Mouse (Mus musculus): ENCODE measurements at regions not wholly inside any gene's neighbourhood (a gene's known extent, or its start where the extent isn't known, plus 50 kb on each side); places are given as distances from the start of the nearest gene placed in this dataset.

GRCm38 (mm10) chr12:9091951-9092350 is 62.2 kb downstream of the Ttc32 start:
- no peak for DNase-seq (ENCODE audit: low read depth)

DNA sequence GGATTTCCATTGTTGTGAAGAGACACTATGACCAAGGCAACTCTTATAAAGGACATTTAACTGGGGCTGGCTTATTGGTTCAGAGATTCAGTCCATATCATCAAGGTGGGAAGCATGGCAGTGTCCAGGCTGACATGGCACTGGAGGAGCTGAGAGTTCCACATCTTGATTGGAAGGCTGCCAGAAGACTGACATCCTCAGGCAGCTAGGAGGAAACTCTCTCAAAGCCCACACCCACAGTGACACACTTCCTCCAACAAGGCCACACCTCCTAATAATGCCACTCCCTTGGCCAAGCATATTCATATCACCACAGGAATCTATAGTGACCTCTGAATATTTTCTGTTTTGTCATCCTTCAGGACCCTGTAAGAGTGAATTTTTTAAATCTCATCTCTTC is 65.3 kb downstream of the Ttc32 start:
- DNase-seq (ENCODE audit: low read depth): no peak

- no peak for DNase-seq (ENCODE audit: low read depth)
Measured at GRCm38 (mm10) chr12:9106416-9106815, 76.6 kb downstream of the Ttc32 start.

GRCm38 (mm10) chr12:9109806-9110205 is 80.0 kb downstream of the Ttc32 start:
- no peak for DNase-seq (ENCODE audit: low read depth)

DNA sequence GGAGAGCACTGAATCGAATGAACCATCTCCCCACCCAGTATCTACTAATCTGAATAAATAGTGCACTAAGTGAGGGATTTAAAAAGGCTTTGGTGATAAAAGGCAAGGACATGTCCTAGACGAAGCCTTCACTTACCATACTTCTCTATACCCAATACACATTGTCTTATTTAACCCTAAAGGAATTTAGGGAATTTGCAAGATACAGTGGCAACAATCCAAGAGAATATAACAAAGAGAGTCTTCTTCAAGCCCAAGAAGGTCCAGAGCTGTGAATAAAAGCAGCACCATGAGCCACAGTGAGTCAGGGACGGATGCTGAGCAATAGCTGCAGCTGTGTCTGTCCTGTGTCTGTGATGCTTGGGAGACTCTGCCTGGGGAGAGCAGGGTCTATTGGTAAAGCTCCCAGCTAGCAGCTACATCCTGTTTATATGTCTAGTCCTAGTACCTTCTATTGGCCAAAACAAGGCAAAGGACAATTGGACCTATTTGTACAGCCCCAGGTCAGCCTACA is 82.4 kb downstream of the Ttc32 start:
- no peak for DNase-seq (ENCODE audit: low read depth)

DNA sequence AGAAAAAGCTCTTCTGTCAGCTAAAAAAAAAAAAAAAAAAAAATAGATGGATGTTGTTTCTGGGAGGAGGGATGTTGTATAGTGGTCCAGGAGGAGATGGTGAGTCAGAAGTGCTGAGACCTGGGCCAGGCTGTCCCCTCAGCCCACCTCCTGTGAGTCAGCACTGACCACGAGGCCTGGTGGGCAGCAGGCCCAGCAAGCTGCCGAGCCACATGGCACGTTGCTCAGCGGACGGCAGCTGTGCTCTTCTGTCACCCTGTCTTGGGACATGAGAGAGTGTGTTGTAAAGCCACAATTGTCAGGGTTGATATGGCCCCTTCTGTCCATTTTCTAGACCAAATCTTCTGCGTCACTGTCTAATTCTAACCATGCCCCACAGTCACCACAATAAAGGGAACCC is 83.9 kb downstream of the Ttc32 start:
- no peak for DNase-seq (ENCODE audit: low read depth)

GRCm38 (mm10) chr12:9114061-9114460 is 84.3 kb downstream of the Ttc32 start:
- no peak for DNase-seq (ENCODE audit: low read depth)

- DNase-seq (ENCODE audit: low read depth): no peak
Measured at GRCm38 (mm10) chr12:9118576-9118975, 88.8 kb downstream of the Ttc32 start.

- DNase-seq (ENCODE audit: low read depth): no peak
Measured at GRCm38 (mm10) chr12:9127931-9128550, 98.2 kb downstream of the Ttc32 start.

- DNase-seq (ENCODE audit: low read depth): no peak
Measured at GRCm38 (mm10) chr12:9128581-9129275, 98.9 kb downstream of the Ttc32 start.

- no peak for DNase-seq (ENCODE audit: low read depth)
Measured at GRCm38 (mm10) chr12:9132621-9133020, 102.8 kb downstream of the Ttc32 start.

- DNase-seq (ENCODE audit: low read depth): no peak
Measured at GRCm38 (mm10) chr12:9133890-9134870, 104.4 kb downstream of the Ttc32 start.

- no peak for DNase-seq (ENCODE audit: low read depth)
Measured at GRCm38 (mm10) chr12:9151001-9151400, 121.2 kb downstream of the Ttc32 start.

DNA sequence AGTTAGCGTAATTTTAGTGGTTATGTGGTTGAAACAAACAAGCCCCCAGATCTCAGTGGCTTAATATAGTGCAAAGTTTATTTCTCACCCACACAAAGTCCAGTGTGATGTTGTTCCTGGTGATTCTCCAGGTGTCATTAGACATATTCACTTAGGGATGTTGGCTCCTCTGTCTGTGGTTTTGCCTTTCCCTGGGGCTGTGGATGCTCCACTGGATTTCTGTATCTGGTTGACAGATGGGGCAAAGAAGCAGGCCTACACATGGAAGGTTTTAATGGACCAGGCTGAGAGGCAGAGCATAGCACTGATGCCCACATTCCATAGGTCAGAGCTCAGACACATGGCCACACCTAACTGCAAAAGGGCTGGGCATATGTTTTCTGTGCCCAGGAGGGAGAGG is 121.6 kb downstream of the Ttc32 start:
- DNase-seq (ENCODE audit: low read depth): no peak

DNA sequence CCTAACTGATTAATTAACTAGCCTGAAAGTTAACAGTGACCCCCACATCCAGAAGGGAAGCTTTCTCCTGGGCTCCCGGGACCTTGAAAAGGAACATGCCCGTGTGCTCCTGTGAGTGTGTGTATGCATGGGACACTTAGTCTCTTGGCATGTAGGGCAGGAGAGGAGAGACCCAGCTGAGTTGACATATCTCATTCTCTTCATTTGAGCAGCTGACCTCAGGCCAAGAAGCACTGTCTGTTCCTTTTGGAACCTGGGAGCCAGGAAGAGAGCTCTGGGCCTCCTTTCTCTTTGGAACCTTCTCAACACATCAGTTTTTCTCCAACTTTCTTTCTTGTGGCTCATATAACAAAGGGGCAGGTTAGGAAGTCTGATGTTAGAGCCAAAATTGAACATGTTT is 124.7 kb downstream of the Ttc32 start:
- no peak for DNase-seq (ENCODE audit: low read depth)

DNA sequence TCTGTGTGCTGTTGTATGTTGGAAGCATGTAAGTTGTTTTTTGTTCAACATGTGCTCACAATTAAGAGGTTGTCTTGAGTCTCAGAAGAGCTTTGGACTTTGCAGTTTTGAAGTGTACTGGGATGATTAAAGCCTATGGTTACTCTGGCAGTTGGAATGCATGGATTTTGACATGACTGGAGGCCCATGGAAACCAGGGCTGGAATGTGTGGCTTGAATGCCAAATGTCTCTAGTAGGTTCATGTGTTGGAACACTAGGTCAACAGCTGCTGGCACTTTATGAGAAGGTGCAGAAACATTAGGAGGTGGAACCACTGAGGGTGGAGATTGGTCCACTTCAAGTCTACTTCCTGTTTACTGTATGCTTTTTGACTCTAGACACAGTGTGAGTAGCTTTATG is 127.0 kb downstream of the Ttc32 start:
- DNase-seq (ENCODE audit: low read depth): no peak

DNA sequence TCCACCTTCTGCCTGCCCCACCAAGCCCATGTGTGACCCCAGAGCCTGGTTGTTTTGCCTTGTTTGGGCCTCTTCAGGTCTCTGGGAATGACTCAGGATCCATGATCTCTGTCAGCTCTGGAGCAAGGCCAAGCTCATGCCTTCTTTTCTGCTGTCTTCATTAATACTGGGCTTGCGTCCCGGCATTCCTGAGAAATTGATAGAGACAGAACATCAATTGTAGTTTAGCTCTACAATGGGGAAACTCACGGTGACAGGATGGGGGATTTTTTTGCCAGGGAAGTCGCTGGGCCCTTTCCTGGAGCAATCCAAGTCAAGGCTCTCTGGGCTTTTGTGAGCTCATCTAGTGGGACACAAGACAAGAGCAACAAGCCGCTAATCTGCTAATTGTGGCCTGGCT is 129.0 kb downstream of the Ttc32 start:
- DNase-seq (ENCODE audit: low read depth): no peak

- no peak for DNase-seq (ENCODE audit: low read depth)
Measured at GRCm38 (mm10) chr12:9165367-9165940, 135.7 kb downstream of the Ttc32 start.

DNA sequence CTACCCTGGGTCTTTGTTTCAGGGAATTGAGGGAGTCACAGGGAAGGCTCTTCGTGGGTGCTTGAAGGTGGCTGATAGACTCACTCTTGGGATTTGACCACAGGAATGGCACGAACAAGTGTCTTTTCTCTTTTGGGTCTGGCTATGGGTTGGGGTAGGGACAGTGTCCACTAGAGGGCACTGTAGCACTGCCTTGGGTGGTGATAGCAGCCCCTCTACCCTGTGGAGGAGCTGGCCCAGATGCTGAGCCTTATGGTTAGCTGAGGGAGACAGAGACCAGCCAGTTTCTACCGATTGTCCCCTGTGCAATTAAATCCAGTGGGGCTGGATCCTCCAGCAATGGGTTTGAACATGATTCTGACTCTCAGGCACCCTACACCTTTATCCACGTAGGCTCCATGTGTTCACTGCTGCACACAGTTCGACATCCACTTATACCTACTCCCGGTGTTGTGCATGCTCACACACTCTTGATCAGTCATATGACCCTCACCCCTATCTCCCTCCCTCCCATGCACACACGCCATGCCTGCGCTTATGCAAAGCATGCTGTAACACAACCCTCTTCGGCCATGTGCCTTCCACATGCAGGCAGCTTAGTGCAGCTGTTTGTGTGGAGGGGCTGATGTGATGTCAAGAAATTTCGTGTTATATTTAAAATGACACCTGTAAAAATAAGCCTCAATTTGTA is 136.6 kb downstream of the Ttc32 start:
- no peak for DNase-seq (ENCODE audit: low read depth)

- no peak for DNase-seq (ENCODE audit: low read depth)
Measured at GRCm38 (mm10) chr12:9169008-9169407, 139.2 kb downstream of the Ttc32 start.

GRCm38 (mm10) chr12:9173680-9174079 is 143.9 kb downstream of the Ttc32 start:
- no peak for DNase-seq (ENCODE audit: low read depth)

Data from gonadal fat pad, adult 2 months (tissue).